Mouse (Mus musculus) cerebellum, adult 18-20 months (tissue): ENCODE data around the gene Olfr195.
"Not testable (repeated sequence)": the region's sequence is repeated elsewhere in the genome, so short reads cannot be mapped to it uniquely, and the experiment has no call there.

Source experiments
- DNase-seq, 2 experiments: peaks; one replicate each; pipeline ENCODE4 v3.0.0; 2021

Olfr195 gene

GRCm38 (mm10) chr16:59146746-59147145, at the start of gene Olfr195:
Gene Olfr195 (plus strand): TSS chr16:59147046.
- no peak for DNase-seq

GRCm38 (mm10) chr16:59105312-59105711, 41.5 kb upstream of the Olfr195 start:
- DNase-seq: no peak

- not testable (repeated sequence) for DNase-seq
Observed at GRCm38 (mm10) chr16:59108522-59108921, 38.3 kb upstream of the Olfr195 start.

- DNase-seq: no peak
Observed at GRCm38 (mm10) chr16:59111781-59112180, 35.1 kb upstream of the Olfr195 start, which contains the start of gene Olfr193. Gene Olfr193 (minus strand): TSS chr16:59111881.

- DNase-seq: no peak
Observed at GRCm38 (mm10) chr16:59120969-59121368, 25.9 kb upstream of the Olfr195 start, which contains the start of gene Olfr194. Gene Olfr194 (minus strand): TSS chr16:59121069.

- DNase-seq: no peak
Observed at GRCm38 (mm10) chr16:59130740-59131139, 16.1 kb upstream of the Olfr195 start.

- DNase-seq: no peak
Observed at GRCm38 (mm10) chr16:59141105-59141504, 5.7 kb upstream of the Olfr195 start.

- no peak for DNase-seq
Observed at GRCm38 (mm10) chr16:59151996-59152395, 5.2 kb downstream of the Olfr195 start.

- no peak for DNase-seq
Observed at GRCm38 (mm10) chr16:59170354-59170753, 23.5 kb downstream of the Olfr195 start, which contains the start of gene Olfr196. Gene Olfr196 (minus strand): TSS chr16:59170454.
